Mouse (Mus musculus): Measurements from ENCODE around the gene Cma2. TPM values are rescaled to one million over a fixed set of nuclear protein-coding genes. Genes with fewer than 3 reads are reported as not detected.

Gene Cma2
- total RNA-seq (2023; ENCODE audit: inconsistent age), result not detected in 4 replicates

GRCm38 (mm10) chr14:55950346-55951030 is at the start of gene Cma2:
Gene Cma2, plus strand, starts transcription at chr14:55950980.

GRCm38 (mm10) chr14:55944575-55944974 is 6.2 kb upstream of the Cma2 start, which contains the start of gene Cma1:
Gene Cma1, minus strand, starts transcription at chr14:55944675.

GRCm38 (mm10) chr14:56017671-56018070 is 66.9 kb downstream of the Cma2 start, which contains the start of gene Mcpt1:
Gene Mcpt1, plus strand, starts transcription at chr14:56017971.

Other genes starting within 250 kb of the Cma2 start
- 1.2 to 3.0 TPM (median 1.2 TPM) in 4 replicates for gene Tgm1, start 237.1 kb upstream of the Cma2 start, total RNA-seq (2023; ENCODE audit: inconsistent age)
- gene Rabggta, start 228.7 kb upstream of the Cma2 start, total RNA-seq (2023; ENCODE audit: inconsistent age), result 73.0 to 82.3 TPM (median 79.9 TPM) in 4 replicates
- gene Dhrs1, start 205.3 kb upstream of the Cma2 start, total RNA-seq (2023; ENCODE audit: inconsistent age), result 23.1 to 26.7 TPM (median 25.5 TPM) in 4 replicates
- 29.2 to 37.3 TPM (median 34.5 TPM) in 4 replicates for gene Nop9, start 205.3 kb upstream of the Cma2 start, total RNA-seq (2023; ENCODE audit: inconsistent age)
- gene Cideb, start 192.5 kb upstream of the Cma2 start, total RNA-seq (2023; ENCODE audit: inconsistent age), result not detected in 4 replicates
- gene Ltb4r2, start 189.6 kb upstream of the Cma2 start, total RNA-seq (2023; ENCODE audit: inconsistent age), result 0.22 to 0.84 TPM (median 0.36 TPM) in 3 of 4 replicates, not detected in the other
- gene Ltb4r1, start 185.0 kb upstream of the Cma2 start, total RNA-seq (2023; ENCODE audit: inconsistent age), result not detected in 4 replicates
- gene Adcy4, start 166.9 kb upstream of the Cma2 start, total RNA-seq (2023; ENCODE audit: inconsistent age), result 0.24 to 1.4 TPM (median 0.48 TPM) in 3 of 4 replicates, not detected in the other
- 86.4 to 109 TPM (median 93.4 TPM) in 4 replicates for gene Ripk3, start 162.1 kb upstream of the Cma2 start, total RNA-seq (2023; ENCODE audit: inconsistent age)
- not detected in 4 replicates for gene Nfatc4, start 127.8 kb upstream of the Cma2 start, total RNA-seq (2023; ENCODE audit: inconsistent age)
- 0.06 to 0.09 TPM in 2 of 4 replicates, not detected in the others for gene Nynrin, start 97.0 kb upstream of the Cma2 start, total RNA-seq (2023; ENCODE audit: inconsistent age)
- 0.22 TPM in 1 of 4 replicates, not detected in the others for gene Cbln3, start 66.6 kb upstream of the Cma2 start, total RNA-seq (2023; ENCODE audit: inconsistent age)
- 92.3 to 98.0 TPM (median 96.5 TPM) in 4 replicates for gene Khnyn, start 66.0 kb upstream of the Cma2 start, total RNA-seq (2023; ENCODE audit: inconsistent age)
- 25.6 to 37.3 TPM (median 31.5 TPM) in 4 replicates for gene Sdr39u1, start 50.7 kb upstream of the Cma2 start, total RNA-seq (2023; ENCODE audit: inconsistent age)
- gene Cma1, start 6.3 kb upstream of the Cma2 start, total RNA-seq (2023; ENCODE audit: inconsistent age), result 0.66 TPM in 1 of 4 replicates, not detected in the others
- gene Mcpt1, start 67.0 kb downstream of the Cma2 start, total RNA-seq (2023; ENCODE audit: inconsistent age), result not detected in 4 replicates
- gene Mcpt9, start 79.5 kb downstream of the Cma2 start, total RNA-seq (2023; ENCODE audit: inconsistent age), result not detected in 4 replicates
- 0.51 TPM in 2 of 4 replicates, not detected in the others for gene Mcpt2, start 91.1 kb downstream of the Cma2 start, total RNA-seq (2023; ENCODE audit: inconsistent age)
- 0.61 TPM in 1 of 4 replicates, not detected in the others for gene Mcpt4, start 111.3 kb downstream of the Cma2 start, total RNA-seq (2023; ENCODE audit: inconsistent age)
- gene Mcpt8, start 134.3 kb downstream of the Cma2 start, total RNA-seq (2023; ENCODE audit: inconsistent age), result not detected in 4 replicates
- gene Ctsg, start 151.6 kb downstream of the Cma2 start, total RNA-seq (2023; ENCODE audit: inconsistent age), result not detected in 4 replicates
- not detected in 4 replicates for gene Gzme, start 169.6 kb downstream of the Cma2 start, total RNA-seq (2023; ENCODE audit: inconsistent age)
- not detected in 4 replicates for gene Gzmd, start 181.6 kb downstream of the Cma2 start, total RNA-seq (2023; ENCODE audit: inconsistent age)
- gene Gzmg, start 208.6 kb downstream of the Cma2 start, total RNA-seq (2023; ENCODE audit: inconsistent age), result not detected in 4 replicates
- gene Gzmn, start 223.6 kb downstream of the Cma2 start, total RNA-seq (2023; ENCODE audit: inconsistent age), result not detected in 4 replicates